Mouse (Mus musculus) gastrocnemius, postnatal 36 days (tissue): Measurements from ENCODE around the gene Arhgap9. TPM values are rescaled to one million over a fixed set of nuclear protein-coding genes. Genes with fewer than 3 reads are reported as not detected.
A peak's percentile ranks its signal among the peaks of the same experiment; 100 is the strongest.
"Not testable (repeated sequence)": the region's sequence is repeated elsewhere in the genome, so short reads cannot be mapped to it uniquely, and the experiment has no call there.

ENCODE experiments used
- DNase-seq, 2 experiments: peaks; one replicate each; pipeline ENCODE4 v3.0.0; 2022
- intact Hi-C: fragments of 180-260 bp; cut with DNase I; formaldehyde crosslinking; loops from one replicate; pipeline ENCODE4 v1.15.1; 2025
- total RNA-seq, 2 experiments: library from RNA; stranded (reverse); gene quantifications; 2 replicates each; pipeline ENCODE4 v1.2.3; 2021

Arhgap9 gene
- total RNA-seq, 2 experiments from 2014 or later = 0.96 to 1.3 TPM

- intact Hi-C loops = no loop called here
- peak in 1 of 2 experiments; percentile 38 for DNase-seq
These were observed 30.6 kb upstream of the Arhgap9 start for GRCm38 (mm10) chr10:127290930-127291880.

- DNase-seq = no peak
- intact Hi-C loops = loop anchor here (2.0 kb wide), 1 partner anchor 17 kb away; no protein-coding TSS in a partner anchor
These were observed 29.7 kb upstream of the Arhgap9 start for GRCm38 (mm10) chr10:127291881-127292638.

GRCm38 (mm10) chr10:127292987-127293538 lies 28.7 kb upstream of the Arhgap9 start:
- intact Hi-C loops = loop anchor here (2.0 kb wide), 1 partner anchor 16 kb away; no protein-coding TSS in a partner anchor
- DNase-seq = no peak

- intact Hi-C loops = loop anchor here (2.0 kb wide), 1 partner anchor 15 kb away; no protein-coding TSS in a partner anchor
- no peak for DNase-seq
These were observed 28.1 kb upstream of the Arhgap9 start for GRCm38 (mm10) chr10:127293590-127294113.

- intact Hi-C loops = no loop called here
- no peak for DNase-seq
These were observed 26.8 kb upstream of the Arhgap9 start for GRCm38 (mm10) chr10:127294895-127295510.

- intact Hi-C loops = no loop called here
- no peak for DNase-seq
These were observed 25.6 kb upstream of the Arhgap9 start for GRCm38 (mm10) chr10:127295986-127296794.

- intact Hi-C loops = no loop called here
These were observed 24.5 kb upstream of the Arhgap9 start for GRCm38 (mm10) chr10:127297015-127297871.

GRCm38 (mm10) chr10:127300361-127300760 lies 21.4 kb upstream of the Arhgap9 start:
- DNase-seq = no peak
- intact Hi-C loops = no loop called here

More at GRCm38 (mm10) chr10:127297015-127297871, 24.5 kb upstream of the Arhgap9 start:
- DNase-seq = no peak

GRCm38 (mm10) chr10:127303136-127303535 lies 18.6 kb upstream of the Arhgap9 start:
- intact Hi-C loops = no loop called here
- DNase-seq = no peak

- not testable (repeated sequence) for DNase-seq
These were observed 12.6 kb upstream of the Arhgap9 start for GRCm38 (mm10) chr10:127309167-127309566.

GRCm38 (mm10) chr10:127310523-127311475 lies 11.0 kb upstream of the Arhgap9 start:
- intact Hi-C loops = no loop called here

More at GRCm38 (mm10) chr10:127309167-127309566, 12.6 kb upstream of the Arhgap9 start:
- intact Hi-C loops = loop anchor here (2.0 kb wide), 1 partner anchor 16 kb away; no protein-coding TSS in a partner anchor

GRCm38 (mm10) chr10:127311476-127312355 lies 10.0 kb upstream of the Arhgap9 start, which contains the start of gene Mars:
Mars (minus strand) TSS chr10:127311786.
- intact Hi-C loops = no loop called here
- peak; percentile 88 to 90 for DNase-seq

More at GRCm38 (mm10) chr10:127310523-127311475, 11.0 kb upstream of the Arhgap9 start:
- DNase-seq = no peak

GRCm38 (mm10) chr10:127312356-127312676 lies 9.4 kb upstream of the Arhgap9 start:
- peak; percentile 62 to 73 for DNase-seq
- intact Hi-C loops = no loop called here

- intact Hi-C loops = no loop called here
- no peak for DNase-seq
These were observed 8.9 kb upstream of the Arhgap9 start for GRCm38 (mm10) chr10:127312858-127313257.

- intact Hi-C loops, DNase-seq: not testable (repeated sequence)
These were observed 8.2 kb upstream of the Arhgap9 start for GRCm38 (mm10) chr10:127313516-127313915.

- intact Hi-C loops = not testable (repeated sequence)
These were observed 6.8 kb upstream of the Arhgap9 start for GRCm38 (mm10) chr10:127314950-127315349.

More at GRCm38 (mm10) chr10:127314950-127315349, 6.8 kb upstream of the Arhgap9 start:
- DNase-seq = not testable (repeated sequence)
